Comparison of ENCODE assay signal across 24 mouse cellular contexts in genomic region chr1:92358758-92359287, GRCm38 (mm10).
A peak's percentile ranks its signal among the peaks of the same experiment; 100 is the strongest.
DNase-seq lines count a peak whose midpoint lies in the region; ATAC-seq lines count a peak whose summit lies in the region.
"Had no signal": no experiment of that assay in that cellular context is flagged by ENCODE, and none has a peak within 500 bp of the region (broad histone marks: within the 10 kb centered on the region; RNA-seq: fewer than 3 reads in every experiment).

No protein-coding gene starts in this region.

- peak; percentile 41 for ATAC-seq in frontal cortex, adult (ENCODE audit: low TSS enrichment)
- ATAC-seq in heart, embryonic 15.5 days (replicated peaks; ENCODE audit: insufficient number of reproducible peaks, insufficient read depth, low FRiP score, low read depth), result 0 out of 2 replicates have a peak, but pooled peaks have one; percentile 37
- ATAC-seq in heart, embryonic 12.5 days (ENCODE audit: insufficient number of reproducible peaks, low FRiP score), result no peak
- peak; percentile 34; the same call in 1 of the 2 replicates for ATAC-seq in megakaryocyte-erythroid progenitor cell, adult 5-6 weeks (replicated peaks; ENCODE audit: low FRiP score, low TSS enrichment, poor library complexity, severe bottlenecking)
- ATAC-seq: activated CD4-positive, CD25-positive, alpha-beta regulatory T cell, adult 4 months; forebrain, embryonic 15.5 days; intestine, postnatal 0 days had no signal

- WGBS in heart, embryonic 15.5 days, result 52% methylated on average over 8 of the region's 8 CpGs
- WGBS in heart, embryonic 12.5 days, result 64% methylated on average over 8 of the region's 8 CpGs

- no peak for DNase-seq in frontal cortex, postnatal 10 days (ENCODE audit: low spot score in 2 of 2)
- peak; percentile 28 for DNase-seq in brain, adult 2 months (ENCODE audit: low read depth, low spot score)
- DNase-seq in retina, embryonic 14.5 days (ENCODE audit: low spot score), result no peak
- DNase-seq: adrenal gland, adult 8-10 months; adrenal gland, postnatal 25 days; cerebellum, adult 2 months; cerebellum, adult 9-11 months; cerebellum, postnatal 25 days; gastrocnemius, adult 2 months; gastrocnemius, postnatal 14 days; kidney, adult 2 months had no signal

- H3K4me2 ChIP-seq in heart, embryonic 15.5 days, result no peak overlapping the region
- no peak overlapping the region for H3K4me2 ChIP-seq in heart, embryonic 12.5 days
- H3K4me2 ChIP-seq: embryonic facial prominence, embryonic 12.5 days; embryonic facial prominence, embryonic 15.5 days; forebrain, embryonic 12.5 days; forebrain, embryonic 15.5 days; hindbrain, embryonic 12.5 days; hindbrain, embryonic 15.5 days had no signal

- 0 out of 2 replicates have a peak, but pooled peaks cover 3% of the 10 kb centered on the region for H3K27me3 ChIP-seq in heart, embryonic 15.5 days
- H3K27me3 ChIP-seq in heart, embryonic 12.5 days (replicated peaks), result 0 out of 2 replicates have a peak, but pooled peaks cover 2% of the 10 kb centered on the region
- H3K27me3 ChIP-seq: embryonic facial prominence, embryonic 12.5 days; embryonic facial prominence, embryonic 15.5 days; forebrain, embryonic 12.5 days; forebrain, embryonic 15.5 days; hindbrain, embryonic 12.5 days; hindbrain, embryonic 15.5 days had no signal

- H3K9ac ChIP-seq in heart, embryonic 15.5 days, result no peak overlapping the region
- H3K9ac ChIP-seq in heart, embryonic 12.5 days, result no peak overlapping the region
- H3K9ac ChIP-seq: embryonic facial prominence, embryonic 12.5 days; embryonic facial prominence, embryonic 15.5 days; forebrain, embryonic 12.5 days; forebrain, embryonic 15.5 days; hindbrain, embryonic 12.5 days; hindbrain, embryonic 15.5 days had no signal

- H3K36me3 ChIP-seq in heart, embryonic 15.5 days, result no peaks in the 10 kb centered on the region
- no peaks in the 10 kb centered on the region for H3K36me3 ChIP-seq in heart, embryonic 12.5 days
- H3K36me3 ChIP-seq: embryonic facial prominence, embryonic 12.5 days; embryonic facial prominence, embryonic 15.5 days; forebrain, embryonic 12.5 days; forebrain, embryonic 15.5 days; heart, embryonic 10.5 days; hindbrain, embryonic 12.5 days; hindbrain, embryonic 15.5 days had no signal

- H3K4me3 ChIP-seq in heart, embryonic 15.5 days, result no peak overlapping the region
- no peak overlapping the region for H3K4me3 ChIP-seq in heart, embryonic 12.5 days
- H3K4me3 ChIP-seq: embryonic facial prominence, embryonic 12.5 days; embryonic facial prominence, embryonic 15.5 days; forebrain, embryonic 12.5 days; forebrain, embryonic 15.5 days; gastrocnemius, adult 2 months; heart, embryonic 10.5 days; hindbrain, embryonic 12.5 days; hindbrain, embryonic 15.5 days had no signal

- H3K27ac ChIP-seq in heart, embryonic 15.5 days, result no peak overlapping the region
- H3K27ac ChIP-seq in heart, embryonic 12.5 days (ENCODE audit: poor library complexity, severe bottlenecking), result no peak overlapping the region
- H3K27ac ChIP-seq: embryonic facial prominence, embryonic 12.5 days; embryonic facial prominence, embryonic 15.5 days; forebrain, embryonic 12.5 days; forebrain, embryonic 15.5 days; gastrocnemius, adult 2 months; heart, embryonic 10.5 days; hindbrain, embryonic 12.5 days; hindbrain, embryonic 15.5 days had no signal

- H3K9me3 ChIP-seq in heart, embryonic 15.5 days (replicated peaks), result no peaks in the 10 kb centered on the region
- no peaks in the 10 kb centered on the region for H3K9me3 ChIP-seq in heart, embryonic 12.5 days (replicated peaks)
- H3K9me3 ChIP-seq: embryonic facial prominence, embryonic 12.5 days; embryonic facial prominence, embryonic 15.5 days; forebrain, embryonic 12.5 days; forebrain, embryonic 15.5 days; heart, embryonic 10.5 days; hindbrain, embryonic 12.5 days; hindbrain, embryonic 15.5 days had no signal

- H3K4me1 ChIP-seq in heart, embryonic 15.5 days (replicated peaks), result peaks cover 18% of the 10 kb centered on the region
- H3K4me1 ChIP-seq in heart, embryonic 12.5 days (replicated peaks), result peaks cover 16% of the 10 kb centered on the region
- H3K4me1 ChIP-seq: embryonic facial prominence, embryonic 12.5 days had no signal
